Mouse (Mus musculus) lung, postnatal 14 days (tissue): ENCODE measurements around the gene Slc5a4a.

Experiments used
- DNase-seq: peaks from one replicate; pipeline ENCODE4 v3.0.0; 2021

The Slc5a4a gene

DNA sequence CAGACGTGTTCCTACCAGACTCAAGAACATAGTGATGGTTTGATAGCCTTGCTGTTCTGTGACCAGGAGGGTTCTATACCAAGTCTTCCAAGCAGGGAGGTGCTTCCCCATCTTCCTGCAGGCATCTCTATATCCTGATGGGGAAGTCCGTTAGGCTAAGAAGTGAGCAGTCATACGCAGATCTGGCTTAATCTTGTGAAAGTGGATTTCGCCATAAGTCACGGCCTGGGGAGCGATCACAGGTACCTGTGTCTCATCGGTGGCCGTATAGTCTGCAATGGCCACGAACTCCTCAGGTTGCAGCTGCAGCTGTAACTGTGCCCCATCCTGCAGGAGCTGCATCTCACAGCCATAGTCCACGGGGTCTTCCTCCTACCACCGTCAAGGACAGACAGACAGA, 78.7 kb downstream of the Slc5a4a start:
- no peak for DNase-seq

DNA sequence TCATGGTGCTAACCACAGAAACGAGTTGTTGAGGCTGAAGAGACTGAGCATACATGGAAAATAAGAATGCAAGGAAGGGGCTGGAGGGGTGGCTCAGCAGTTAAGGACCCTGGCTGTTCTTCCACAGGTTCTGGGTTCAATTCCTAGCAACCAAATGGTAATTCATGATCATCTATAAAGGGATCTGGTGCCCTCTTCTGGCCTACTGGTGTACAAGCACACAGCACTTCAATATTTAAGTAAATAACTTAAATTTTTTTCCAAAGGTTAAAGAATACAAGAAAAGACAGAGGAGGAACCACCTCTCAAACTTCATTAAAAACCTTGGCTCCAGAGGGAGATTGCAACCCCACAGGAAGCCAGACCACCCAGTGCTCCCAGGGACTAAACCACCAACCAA, 82.4 kb downstream of the Slc5a4a start:
- DNase-seq = no peak

DNA sequence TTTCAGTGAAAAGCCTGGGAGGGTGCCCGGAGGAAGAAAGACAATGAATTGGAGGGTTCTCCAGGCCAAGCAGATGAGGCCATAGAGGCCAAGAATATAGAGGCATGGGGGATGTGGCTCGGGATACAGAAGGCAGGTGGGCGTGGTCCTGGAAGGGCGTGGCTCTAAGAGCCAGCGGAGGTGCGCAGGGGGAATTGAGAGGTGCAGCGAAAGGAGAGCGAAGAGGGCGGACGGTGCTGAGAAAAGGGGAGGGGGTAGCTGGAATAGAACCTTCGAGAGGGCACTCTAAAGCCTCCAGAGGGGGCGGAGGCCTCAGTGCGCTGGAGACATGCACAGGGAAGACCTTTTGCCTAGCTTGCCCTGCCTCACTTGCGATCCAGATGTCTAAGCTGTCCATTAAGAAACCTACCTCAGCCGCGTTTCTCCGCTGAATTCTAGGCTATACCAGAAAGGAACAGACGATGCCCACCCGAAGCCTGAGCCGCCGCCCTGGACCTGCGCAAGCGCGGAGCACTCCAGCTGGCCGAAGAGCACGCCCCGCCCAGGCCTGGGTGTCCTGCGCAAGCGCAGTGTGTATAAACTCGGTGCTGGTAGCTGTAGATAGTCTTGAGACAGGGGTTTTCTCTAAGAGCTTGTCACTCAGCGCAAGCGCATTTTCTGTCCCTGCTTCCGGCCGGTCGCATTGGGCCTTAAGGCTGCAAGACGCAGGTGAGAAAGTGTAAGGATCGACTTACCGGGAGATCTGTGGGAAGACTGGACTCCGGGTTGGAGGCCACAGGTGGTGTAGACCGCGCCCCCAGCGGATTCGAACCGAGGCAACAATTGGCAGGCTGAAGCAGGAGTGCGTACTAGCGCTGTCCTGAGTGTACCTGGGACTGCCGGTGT, 90.3 kb downstream of the Slc5a4a start, which contains the start of gene Prmt2:
Gene Prmt2, minus strand, starts transcription at position 525 of the 885 bp plus-strand sequence.
- peak; percentile 93 for DNase-seq
